Mouse (Mus musculus) gastrocnemius, postnatal 25 days (tissue): ENCODE measurements around the gene Mmrn2. TPM values are rescaled to one million over a fixed set of nuclear protein-coding genes. Genes with fewer than 3 reads are reported as not detected.
A peak's percentile ranks its signal among the peaks of the same experiment; 100 is the strongest.

Experiments used
- DNase-seq: peaks from one replicate; pipeline ENCODE4 v3.0.0; 2022
- long read RNA-seq, 2 experiments: library from polyadenylated mRNA; stranded (forward); transcript quantifications; one replicate each; pipeline ENCODE4 v2.0.0; 2021
- total RNA-seq, 2 experiments: library from RNA; stranded (reverse); gene quantifications; 1 replicate in 1 of 2; 2 replicates in 1 of 2; pipeline ENCODE4 v1.2.3; 2021

Mmrn2 gene
- total RNA-seq = 10 to 100 TPM in 1 of 2 experiments, 1 to 10 TPM in 1; 7.4 to 12.7 TPM
- long read RNA-seq, experiment 1, partial matches to known transcripts = 4 of 5 reads
- long read RNA-seq, experiment 1, other reads (novel, unspliced or antisense) = 0 of 5 reads
- long read RNA-seq, experiment 2, transcript Mmrn2-201 (7 exons, 3,974 nt) = major isoform, 5 of 8 reads
- long read RNA-seq, experiment 2, partial matches to known transcripts = 2 of 8 reads
- long read RNA-seq, experiment 2, other reads (novel, unspliced or antisense) = 1 of 8 reads

DNA sequence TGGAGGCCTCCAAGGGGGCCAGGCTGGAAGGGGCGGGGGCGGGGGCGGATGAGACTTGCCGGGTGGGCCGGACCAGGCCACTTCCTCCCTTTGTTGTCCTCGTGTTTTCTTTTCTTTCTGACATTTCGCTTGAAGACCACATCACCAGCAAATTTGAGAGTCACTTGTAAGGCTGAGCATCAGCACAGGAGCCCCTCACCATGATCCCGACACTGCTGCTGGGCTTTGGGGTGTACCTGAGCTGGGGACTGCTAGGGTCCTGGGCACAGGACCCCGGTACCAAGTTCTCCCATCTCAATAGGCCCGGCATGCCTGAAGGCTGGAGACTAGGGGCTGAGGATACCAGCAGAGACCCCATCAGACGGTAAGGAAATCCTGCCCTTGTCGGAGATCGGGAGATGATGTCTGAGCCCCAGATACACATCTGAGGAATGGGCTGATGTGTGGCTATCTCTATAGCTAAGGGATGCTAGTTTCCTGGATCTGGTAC lies at the start of gene Mmrn2:
TSS of gene Mmrn2 (plus strand) at position 51 of the 490 bp plus-strand sequence.
- DNase-seq = no peak

DNA sequence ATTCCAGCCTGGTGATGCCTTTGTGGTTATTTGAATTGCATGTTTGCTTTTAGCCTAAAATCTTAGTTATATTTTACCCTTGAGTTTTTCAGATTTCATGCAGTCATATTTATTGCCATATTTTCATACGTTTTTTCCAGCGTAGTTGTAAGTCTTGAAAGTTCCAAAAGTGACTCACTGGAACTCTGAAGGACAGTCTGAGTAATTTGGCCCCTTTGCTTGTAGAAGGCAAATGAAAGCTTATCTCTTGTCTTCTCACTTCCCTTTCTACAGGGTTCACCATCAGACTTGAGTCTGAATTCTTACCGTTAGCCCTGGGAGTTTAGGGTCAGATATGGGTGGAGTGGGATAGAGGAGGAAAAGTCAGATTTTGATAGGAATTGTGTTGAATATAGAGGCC lies 48.7 kb upstream of the Mmrn2 start:
- no peak for DNase-seq

DNA sequence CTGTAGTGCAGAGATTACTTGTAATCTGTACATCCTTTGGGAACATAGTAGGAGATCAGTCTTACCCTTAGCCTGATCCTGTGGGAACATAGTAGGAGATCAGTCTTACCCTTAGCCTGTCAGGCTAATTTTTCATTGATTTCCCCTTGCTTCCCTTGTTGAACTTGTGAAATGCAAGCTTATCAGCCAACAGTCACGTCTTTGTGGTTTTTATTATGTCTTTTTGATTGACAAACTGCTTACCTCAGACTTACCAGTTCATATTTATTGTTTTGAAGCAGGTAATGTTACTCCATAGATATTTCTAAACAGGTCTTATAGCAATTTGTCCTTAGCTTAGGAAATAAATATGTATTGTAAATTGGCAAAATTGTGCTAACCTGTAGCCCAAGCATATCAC lies 47.6 kb upstream of the Mmrn2 start:
- DNase-seq = no peak

DNA sequence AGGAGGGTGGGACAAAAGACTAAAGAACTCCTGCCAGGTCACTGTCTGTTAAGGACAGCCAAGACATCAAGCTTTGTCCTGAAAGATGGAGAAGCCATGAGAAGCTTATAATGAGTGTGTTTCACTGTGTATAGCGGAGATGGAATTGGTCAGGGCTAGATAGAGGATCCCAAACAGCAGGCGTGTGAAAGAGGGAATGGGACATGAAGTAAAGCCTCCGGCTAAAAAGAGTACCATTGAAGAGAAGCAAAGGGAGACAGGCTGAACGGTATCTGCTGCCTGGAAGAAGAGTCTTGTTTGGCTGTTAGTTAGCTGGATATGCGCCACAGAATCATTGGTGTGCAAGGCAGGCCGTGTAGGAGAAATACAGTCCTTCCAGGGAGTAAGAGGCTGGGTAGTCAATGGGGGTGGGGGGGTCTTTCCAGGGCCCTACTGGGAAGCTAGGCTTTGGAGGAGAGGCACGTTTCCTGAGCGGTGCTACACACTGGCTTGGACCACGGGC lies 44.6 kb upstream of the Mmrn2 start:
- DNase-seq = no peak

DNA sequence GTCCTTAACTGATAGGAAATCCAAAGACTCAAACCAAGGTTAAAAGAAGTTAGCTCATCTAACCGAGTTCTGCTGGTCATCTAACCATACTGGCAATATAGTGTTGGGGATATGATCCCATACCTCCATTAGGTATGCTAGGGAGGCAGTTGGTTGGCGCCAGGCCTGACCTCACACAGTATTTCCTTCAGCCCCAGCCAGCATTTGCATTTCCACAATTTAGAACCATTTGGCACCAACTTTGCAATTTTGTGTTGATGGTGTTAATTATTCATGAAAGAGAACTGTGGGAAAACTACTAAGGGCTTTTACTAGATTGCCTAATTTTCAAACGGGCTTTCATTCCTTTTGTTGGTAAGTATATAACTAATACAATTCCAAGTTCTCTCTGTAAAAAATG lies 43.4 kb upstream of the Mmrn2 start:
- no peak for DNase-seq

DNA sequence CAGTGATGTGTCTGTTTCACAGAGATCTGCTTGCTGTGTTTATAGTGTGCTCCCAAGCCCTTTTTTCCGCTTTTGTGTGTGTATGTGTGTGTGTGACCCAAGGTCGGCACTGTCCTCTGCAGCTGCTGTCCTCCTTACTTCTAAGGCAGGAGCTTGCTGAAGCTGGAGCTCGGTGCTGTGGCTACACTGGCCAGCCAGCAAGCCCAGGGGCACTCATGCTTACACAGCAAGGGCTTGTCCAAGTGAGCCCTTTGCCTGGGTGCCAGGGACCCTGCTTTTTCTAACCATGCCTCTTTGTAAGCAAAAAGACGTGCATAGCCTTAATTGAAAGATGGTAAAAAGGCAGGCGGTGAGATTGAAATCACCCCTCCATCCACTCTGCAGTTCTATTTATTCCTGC lies 42.8 kb upstream of the Mmrn2 start:
- no peak for DNase-seq

DNA sequence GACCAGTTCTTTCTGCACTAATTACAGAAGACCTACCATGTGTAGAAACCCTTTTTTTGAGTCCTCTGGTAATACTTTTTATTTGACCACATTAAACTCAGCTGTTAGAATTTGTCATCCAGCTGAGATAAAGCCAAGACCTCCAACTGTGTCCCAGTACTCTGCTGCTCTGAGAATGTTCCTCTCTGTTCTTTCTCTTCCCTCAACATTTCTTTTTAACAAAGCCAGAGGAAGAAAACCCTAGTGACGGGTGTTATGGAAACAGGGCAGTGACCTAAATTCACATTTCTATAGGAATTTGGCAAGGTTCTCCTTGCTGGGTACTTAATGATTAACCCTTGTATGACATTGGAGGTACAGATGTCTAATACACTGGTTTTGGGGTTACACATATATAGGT lies 35.8 kb upstream of the Mmrn2 start:
- no peak for DNase-seq

DNA sequence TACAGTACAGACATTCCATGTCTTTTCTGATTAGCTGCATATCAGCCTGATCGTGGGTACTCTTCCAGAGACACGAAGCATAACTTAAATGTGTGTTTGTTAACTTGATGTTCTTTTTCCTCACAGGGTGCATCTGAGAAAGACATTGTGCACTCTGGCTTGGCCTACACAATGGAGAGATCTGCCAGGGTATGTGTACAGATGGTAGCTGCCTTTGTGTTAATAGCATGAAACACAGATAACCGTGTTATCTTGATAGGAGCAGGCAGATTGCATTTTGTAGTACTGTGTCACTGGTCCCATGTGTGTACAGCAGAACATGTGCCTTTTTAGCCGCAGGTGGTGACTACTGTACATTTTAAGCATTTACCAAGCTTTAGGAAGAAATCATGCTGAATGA lies 33.3 kb upstream of the Mmrn2 start:
- DNase-seq = no peak

DNA sequence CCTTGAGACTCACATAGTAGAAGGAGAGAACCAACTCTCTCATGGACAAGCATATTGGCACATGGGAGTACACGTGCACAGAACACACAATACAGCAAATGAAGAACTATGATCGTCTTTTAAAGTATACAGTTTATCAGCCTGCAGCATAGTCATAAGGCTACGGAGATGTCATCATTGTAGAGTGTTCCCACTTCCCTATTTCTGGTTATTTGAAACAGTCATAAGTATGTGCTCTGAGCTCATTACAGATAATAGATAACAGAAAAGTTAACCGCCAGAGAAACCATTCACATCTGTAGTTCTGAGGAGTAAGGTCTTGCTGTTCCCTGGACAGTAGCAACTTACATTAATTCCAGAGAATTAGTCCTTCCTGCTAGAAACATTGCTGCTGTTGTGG lies 32.2 kb upstream of the Mmrn2 start:
- no peak for DNase-seq

DNA sequence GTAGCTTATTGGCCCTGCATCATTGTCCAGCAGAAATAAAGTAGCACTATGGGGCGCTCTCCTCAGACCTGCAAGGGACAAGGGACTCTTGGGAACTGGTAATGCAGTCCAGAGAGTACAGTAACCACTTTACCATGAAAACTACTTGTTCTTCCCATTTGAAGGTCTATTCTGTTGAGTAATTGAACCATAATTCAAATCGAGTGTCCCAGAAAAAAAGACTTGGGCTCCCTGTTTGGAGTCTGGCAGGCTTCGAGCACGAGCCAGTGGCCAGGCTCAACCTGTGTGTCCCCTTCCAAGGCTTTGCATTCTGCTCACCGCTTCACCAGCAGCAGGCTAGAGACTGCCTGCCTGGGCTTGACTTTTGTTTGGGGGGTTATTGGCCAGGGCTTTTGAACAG lies 30.9 kb upstream of the Mmrn2 start:
- DNase-seq = no peak

DNA sequence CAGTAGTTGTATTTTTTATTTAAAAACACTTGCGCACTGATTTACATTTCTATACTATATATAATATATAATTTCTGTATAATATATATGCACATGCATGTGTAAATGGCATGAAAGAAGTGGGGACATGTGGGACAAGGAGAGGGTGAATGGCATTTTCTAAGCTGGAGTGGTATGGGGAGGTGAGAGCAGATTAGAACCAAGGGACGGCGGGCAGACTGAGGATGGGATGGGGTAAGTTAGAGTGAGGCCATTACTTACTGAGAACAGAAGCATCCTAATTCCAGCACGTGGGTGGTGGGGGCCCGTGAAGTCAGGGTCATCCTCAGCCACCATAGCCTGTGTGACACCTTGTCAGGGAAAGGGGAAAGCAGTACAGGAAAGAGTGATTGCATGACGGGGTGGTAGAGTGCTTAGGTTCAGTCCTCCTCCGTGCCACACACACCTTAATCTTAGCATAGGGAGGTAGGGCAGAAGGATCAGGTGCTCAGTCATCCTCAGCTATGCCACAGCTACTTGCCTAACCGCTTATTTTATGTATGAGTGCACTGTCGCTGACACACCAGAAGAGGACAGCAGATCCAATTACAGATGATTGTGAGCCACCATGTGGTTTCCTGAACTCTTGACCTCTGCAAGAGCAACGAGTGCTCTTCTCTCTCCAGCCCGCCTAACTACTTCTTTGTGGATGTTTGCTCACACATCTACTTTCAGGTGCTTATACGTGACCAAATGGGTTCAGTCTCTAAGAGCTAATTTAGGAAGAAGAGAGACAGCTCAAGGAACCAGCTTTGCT lies 29.3 kb upstream of the Mmrn2 start:
- DNase-seq = no peak

DNA sequence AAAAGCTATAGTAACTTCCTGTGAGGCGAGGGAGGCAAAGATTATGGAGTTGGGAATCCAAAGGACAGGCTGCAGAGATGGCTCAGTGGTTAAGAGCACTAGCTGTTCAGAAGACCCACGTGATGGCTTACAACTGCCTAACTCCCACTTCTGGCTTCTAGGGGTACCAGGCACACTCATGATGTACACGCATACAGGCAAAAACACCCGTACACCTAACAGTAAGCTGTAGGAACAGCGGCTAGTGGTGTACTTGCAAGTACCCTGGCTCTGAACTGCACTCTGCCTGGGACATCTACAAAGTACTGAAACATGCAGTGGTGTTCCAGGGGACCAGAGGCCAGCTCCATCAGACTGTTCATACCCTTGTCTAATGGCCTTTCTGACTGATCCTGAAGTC lies 28.2 kb upstream of the Mmrn2 start:
- no peak for DNase-seq

DNA sequence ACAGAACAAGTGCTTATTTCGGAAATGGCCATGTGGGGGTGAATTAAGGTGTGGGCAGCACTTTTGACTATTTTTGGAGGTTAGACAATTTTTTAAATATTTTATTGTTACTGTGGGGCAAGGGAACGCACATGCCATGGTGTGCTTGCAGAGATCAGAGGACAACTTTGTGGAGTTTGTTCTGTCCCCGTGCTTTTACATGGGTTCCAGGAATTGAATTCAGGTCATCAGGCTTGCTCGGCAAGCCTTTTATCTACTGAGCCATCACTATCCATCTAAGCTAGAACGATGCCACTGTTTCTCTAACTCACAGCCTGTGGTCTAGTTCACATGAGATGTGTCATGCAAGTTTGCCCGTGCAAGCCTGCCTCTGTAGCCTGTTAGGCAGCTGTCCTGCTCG lies 27.0 kb upstream of the Mmrn2 start:
- no peak for DNase-seq

DNA sequence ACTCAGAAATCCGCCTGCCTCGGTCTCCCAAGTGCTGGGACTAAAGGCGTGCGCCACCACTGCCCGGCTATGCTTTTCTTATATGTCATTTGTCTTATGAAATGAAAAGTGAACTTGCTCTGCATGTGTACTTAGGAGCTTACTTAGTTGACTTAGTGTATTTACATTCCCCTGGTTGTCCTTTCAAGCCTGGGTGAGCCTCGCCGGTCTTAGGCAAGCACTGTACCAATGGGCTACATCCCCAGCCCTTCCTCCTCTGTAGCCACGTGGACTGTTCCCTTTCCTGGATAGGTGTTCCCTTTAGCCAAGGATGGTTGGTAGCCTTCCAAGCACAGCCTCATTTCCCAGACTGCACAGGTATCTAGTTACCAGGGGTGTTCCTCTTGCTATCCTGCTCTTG lies 26.3 kb upstream of the Mmrn2 start:
- peak; percentile 18 for DNase-seq

DNA sequence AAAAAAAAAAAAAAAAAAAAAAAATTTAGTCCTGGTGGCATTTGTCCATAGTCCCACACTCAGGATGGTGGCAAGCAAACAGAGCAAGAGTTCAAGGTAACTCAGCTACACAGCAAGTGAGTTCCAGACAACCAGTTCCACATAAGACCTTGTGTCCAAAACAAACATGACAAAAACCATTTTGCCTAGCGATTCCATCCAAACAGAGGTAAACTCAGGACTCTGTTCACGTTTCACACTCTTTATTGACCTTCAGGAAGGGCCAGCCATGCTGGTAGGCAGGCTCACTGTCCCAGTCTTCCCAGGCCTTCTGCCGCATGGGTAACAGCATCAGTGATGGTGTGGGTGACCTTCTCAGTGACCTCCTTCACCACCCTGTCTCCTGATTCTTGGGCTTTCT lies 23.6 kb upstream of the Mmrn2 start:
- DNase-seq = no peak

DNA sequence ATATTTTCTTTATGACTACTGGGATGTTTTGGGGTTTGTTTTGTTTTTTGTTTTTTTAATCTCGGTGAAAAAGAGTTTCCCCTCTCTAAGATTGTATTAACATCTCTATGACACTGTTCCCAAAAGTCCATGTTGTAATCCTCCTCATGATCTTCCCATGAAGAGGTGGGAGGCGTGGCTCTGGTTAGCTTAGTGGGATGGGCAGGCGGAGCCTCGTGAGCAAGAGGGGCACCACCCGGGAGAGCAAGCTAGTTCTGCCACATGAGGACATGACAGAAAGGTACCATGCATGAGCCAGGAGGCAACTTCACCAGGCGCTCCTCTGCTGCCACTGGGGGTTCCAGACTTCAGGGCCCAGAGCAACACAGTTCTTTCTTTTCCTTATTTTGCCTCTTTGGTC lies 22.7 kb upstream of the Mmrn2 start:
- DNase-seq = no peak

DNA sequence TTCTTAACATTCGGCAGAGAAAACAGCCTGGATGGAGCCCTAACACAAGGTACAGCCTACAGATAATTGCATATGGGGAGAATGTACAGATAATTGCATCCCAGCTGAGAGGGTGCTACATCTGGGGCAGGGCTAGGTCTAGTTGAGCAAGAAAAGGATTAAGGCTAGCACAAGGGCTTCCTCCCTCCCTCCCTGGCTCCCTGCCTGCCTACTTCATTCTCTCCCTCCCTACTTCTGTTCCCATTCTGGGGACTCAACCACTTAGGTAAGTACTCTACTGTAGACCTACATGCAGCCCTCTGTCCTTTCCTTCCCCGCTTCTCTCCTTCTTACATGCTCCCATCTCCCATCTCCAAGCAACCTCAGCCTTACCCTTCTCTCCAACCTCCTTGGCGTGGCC lies 21.9 kb upstream of the Mmrn2 start:
- DNase-seq = no peak

DNA sequence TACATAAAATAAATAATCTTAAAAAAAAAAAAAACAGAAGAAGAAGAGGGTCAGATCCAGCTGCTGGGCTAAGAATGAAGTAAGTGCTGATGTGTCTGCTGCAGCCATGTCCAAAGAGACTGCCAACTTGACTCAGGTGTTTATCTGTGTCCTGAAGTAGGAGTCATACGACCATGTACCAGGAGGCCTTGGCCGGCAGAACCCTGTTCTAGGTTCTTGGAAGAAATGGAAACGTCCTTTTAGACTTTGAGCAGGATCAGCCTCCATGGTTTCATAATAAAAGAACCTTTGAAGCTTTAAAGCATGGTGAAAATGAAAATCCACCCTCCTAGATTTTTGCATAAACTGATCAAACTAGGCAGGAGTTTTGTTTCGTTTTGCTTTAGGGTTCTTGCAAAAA lies 20.8 kb upstream of the Mmrn2 start:
- DNase-seq = no peak

DNA sequence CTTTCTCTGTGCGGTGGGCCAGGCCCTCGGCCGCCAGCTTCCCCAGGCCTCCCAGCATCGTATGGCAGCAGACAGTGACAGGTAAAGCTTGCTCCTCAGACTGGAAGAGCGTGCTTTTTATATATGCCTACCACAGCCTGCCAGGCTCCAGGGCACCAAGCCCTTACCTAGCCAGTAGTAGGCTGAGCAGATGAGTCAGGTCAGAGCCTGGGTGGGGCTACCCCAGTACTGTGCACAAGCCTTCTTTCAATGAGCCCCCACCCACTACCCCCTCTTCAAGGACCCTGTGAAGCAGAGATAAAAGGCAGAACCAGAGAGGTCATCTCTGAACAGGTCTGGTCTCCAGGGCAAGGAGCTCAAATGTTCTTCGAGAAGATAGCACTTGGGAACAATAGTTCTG lies 20.0 kb upstream of the Mmrn2 start, which contains the start of gene Fam25c:
TSS of gene Fam25c (minus strand) at position 133 of the 400 bp plus-strand sequence.
- no peak for DNase-seq

DNA sequence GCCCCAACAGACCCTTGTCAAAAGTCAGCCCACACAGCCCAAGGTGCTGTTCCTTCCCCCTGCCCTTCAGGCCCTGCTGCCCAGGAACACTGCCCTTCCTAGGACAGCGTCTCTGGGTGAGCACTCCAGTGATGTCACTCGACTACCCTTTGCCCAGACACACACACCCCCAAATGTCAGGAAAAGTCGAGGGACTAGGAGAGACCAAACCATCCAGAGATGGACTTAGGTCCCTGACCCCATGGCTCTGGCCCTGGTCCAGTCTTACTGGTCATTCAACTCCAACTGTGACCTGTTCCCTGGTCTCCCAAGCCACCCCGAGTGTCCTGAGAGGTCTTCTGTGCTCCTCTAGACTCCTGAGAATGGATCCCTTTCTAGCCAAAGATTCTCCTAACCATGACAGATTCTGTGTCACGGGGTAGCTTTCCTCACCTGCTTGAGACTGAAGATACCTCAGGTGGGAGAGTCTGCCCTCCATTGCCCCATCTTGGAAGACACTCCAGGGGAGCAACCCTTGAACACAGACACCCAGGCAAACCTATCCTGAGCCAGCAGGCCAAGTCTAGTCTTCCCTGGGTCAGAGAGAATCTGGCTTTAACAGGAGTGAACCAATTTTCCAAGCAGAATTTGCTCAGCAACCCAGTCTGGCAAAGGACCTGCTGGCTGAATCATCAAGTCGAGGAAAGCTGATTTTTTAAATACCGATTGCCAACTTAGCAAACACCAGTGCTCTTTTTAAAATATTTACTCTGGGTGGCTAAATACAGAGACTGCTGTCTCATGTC lies 17.4 kb upstream of the Mmrn2 start:
- DNase-seq = peak; percentile 25

DNA sequence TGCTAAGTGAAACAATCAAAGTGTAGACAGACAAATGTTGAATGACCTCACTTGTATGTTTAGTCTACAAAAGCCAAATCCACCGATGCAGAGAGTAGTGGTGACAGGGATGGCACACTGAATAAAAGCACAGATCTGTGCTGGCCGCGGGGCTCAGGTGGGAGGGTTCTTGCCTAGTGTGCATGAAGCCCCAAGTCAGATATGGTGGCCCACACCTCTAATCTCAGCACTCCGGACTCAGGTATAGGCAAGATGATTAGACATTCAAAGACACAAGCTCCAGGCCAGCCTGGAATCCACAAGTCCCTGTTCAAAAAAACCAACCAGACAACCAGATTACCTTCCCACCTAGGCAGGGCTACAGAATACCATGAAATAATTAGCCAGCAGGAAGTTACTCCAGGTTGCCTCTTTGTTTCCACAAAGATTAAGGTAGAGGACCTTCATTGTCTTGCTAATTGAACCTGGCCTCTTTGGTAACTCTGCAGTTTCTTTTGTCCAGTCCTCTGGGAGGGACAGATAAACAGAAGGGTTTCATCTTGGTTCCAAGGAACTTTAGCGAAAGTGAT lies 15.5 kb upstream of the Mmrn2 start:
- no peak for DNase-seq

DNA sequence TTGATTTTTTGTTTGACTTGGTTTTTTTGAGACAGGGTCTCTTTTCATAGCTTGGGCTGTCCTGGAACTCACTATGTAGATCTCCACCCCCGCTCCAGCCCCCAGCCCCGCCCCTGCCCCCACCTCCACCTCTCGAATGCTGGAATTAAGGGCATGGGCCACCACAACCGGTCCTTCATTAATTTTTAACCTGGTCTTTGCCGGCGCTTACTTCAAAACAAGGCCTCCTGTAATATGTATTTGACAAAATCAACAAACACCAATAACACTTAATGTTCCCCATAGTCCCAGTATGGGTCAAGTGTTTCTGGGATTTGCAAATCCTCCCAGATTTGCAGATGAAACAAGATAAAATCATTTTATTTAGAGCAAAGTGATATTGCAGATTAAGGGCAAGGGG lies 15.0 kb upstream of the Mmrn2 start:
- no peak for DNase-seq
